Mouse (Mus musculus) CD4-positive naive resting alpha-beta T cell, adult 57 days (primary cell): ENCODE data around the gene Sh2d1b1. TPM values are rescaled to one million over a fixed set of nuclear protein-coding genes. Genes with fewer than 3 reads are reported as not detected.

Experiments used
- total RNA-seq: library from RNA; stranded (reverse); gene quantifications from one replicate; pipeline ENCODE4 v1.2.4, GENCODE M21; 2023

Gene Sh2d1b1
- total RNA-seq: 0.74 TPM

GRCm38 (mm10) chr1:170277016-170277415 lies at the start of gene Sh2d1b1:
TSS of gene Sh2d1b1 (plus strand) at chr1:170277320.

GRCm38 (mm10) chr1:170232688-170233087 lies 44.4 kb upstream of the Sh2d1b1 start, which contains the start of gene Sh2d1b2:
TSS of gene Sh2d1b2 (plus strand) at chr1:170232749.

GRCm38 (mm10) chr1:170306232-170306631 lies 29.1 kb downstream of the Sh2d1b1 start, which contains the start of gene Gm7694:
TSS of gene Gm7694 (minus strand) at chr1:170306332.

GRCm38 (mm10) chr1:170308503-170308902 lies 31.4 kb downstream of the Sh2d1b1 start, which contains the start of gene Spata46:
TSS of gene Spata46 (plus strand) at chr1:170308803.

Other genes starting within 250 kb of the Sh2d1b1 start
- gene Ddr2, start 166.6 kb upstream of the Sh2d1b1 start, total RNA-seq: 0.56 TPM
- gene Uap1, start 102.4 kb upstream of the Sh2d1b1 start, total RNA-seq: 36.1 TPM
- gene Uhmk1, start 61.9 kb upstream of the Sh2d1b1 start, total RNA-seq: 45.9 TPM
- not detected for gene Sh2d1b2, start 44.6 kb upstream of the Sh2d1b1 start, total RNA-seq
- gene Gm7694, start 29.0 kb downstream of the Sh2d1b1 start, total RNA-seq: 0.24 TPM
- not detected for gene Spata46, start 31.5 kb downstream of the Sh2d1b1 start, total RNA-seq